Mouse (Mus musculus): ENCODE results near the gene Chil5.
"Not testable (repeated sequence)": the region's sequence is repeated elsewhere in the genome, so short reads cannot be mapped to it uniquely, and the experiment has no call there.

Gene Chil5

DNA sequence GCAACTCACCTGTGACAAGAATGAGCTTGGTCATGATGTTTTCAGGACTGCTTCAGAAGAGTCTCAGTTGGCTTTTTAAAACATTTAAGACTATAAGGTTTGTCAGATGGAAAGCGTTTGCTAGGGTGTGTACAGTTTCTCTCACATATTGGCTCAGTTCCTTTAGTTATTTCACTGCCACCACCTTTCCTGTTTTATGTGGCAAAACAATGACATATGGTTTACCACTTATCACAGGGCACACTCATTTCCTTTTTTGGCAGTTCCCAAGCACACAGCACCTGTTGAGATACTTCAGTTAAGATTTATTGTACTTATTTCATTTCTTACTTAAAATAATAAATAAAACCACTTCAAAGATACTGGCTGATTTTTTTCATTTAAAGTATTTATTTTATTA lies at the start of gene Chil5:
Gene Chil5, minus strand, starts transcription at position 34 of the 400 bp plus-strand sequence.
- in situ Hi-C loops (cut with MboI; ENCODE audit: low sequenced_read_pairs) = no loop called here

DNA sequence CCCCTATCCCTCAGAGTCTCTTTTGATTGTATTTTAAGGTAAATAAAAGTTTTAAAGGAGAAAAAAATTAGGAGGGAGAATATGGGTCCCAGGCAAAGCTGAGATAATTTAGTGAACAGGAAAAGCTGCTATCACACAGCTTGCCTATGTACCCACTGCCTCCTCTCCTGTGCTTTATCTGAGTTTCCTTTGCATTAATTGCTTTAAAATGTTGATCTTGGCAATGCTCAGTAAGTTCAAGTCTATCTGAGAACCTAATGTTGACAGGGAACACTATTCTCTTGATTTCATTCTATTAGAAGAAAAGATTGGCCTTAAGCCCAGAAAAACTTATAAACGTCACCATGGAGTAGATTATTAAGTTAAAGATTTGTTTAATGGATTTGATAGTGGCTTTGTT lies 42.2 kb upstream of the Chil5 start:
- in situ Hi-C loops (cut with MboI; ENCODE audit: low sequenced_read_pairs) = no loop called here

DNA sequence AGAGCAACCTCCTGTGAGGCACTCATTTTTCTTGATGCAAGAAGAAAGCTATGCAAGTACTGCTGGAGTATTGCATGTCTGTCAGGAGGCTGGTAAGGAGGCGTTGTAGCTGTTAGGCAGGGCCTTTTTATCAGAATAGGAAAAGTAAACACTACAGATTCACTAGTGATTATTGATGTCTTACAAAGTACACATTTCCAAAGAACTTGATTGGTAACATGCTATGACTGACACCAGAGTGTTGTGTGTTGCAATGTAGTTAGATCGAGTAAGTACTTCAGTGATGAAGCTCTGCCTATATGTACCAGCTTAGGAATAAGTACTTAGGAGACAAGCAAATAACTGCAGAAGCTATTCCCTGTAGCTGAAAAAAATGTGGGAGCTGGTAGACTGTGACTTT lies 38.4 kb upstream of the Chil5 start:
- in situ Hi-C loops (cut with MboI; ENCODE audit: low sequenced_read_pairs) = no loop called here

DNA sequence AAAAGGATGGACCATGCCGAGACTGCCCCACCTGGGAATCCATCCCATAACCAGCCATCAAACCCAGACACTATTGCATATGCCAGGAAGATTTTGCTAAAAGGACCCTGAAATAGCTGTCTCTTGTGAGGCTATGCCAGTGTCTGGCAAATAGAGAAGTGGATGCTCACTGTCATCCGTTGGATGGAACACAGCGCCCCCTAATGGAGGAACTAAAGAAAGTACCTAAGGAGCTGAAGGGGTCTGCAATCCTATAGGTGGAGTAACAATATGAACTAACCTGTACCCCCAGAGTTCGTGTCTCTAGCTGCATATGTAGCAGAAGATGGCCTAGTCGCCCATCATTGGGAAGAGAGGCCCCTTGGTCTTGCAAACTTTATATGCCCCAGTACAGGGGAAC lies 35.1 kb upstream of the Chil5 start:
- in situ Hi-C loops (cut with MboI; ENCODE audit: low sequenced_read_pairs) = not testable (repeated sequence)

DNA sequence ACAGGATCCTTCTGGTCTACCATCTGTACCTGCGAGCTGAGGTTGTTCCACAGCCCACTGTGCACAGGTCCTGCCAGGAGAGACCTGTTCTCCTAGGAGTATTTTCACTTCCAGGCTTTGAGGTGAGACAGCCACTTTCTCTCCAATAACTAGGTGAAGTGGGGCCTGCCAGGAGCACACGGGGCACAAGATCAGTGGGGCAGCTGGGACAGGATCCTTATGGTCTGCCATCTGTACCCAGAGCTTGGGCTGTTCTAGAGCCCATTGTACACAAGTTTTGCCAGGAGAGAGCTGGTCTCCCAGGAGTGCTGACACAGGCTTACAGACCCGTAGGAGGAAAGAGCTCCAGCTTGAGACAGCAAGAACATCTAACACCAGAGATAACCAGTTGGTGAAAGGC lies 25.4 kb upstream of the Chil5 start:
- in situ Hi-C loops (cut with MboI; ENCODE audit: low sequenced_read_pairs) = no loop called here

DNA sequence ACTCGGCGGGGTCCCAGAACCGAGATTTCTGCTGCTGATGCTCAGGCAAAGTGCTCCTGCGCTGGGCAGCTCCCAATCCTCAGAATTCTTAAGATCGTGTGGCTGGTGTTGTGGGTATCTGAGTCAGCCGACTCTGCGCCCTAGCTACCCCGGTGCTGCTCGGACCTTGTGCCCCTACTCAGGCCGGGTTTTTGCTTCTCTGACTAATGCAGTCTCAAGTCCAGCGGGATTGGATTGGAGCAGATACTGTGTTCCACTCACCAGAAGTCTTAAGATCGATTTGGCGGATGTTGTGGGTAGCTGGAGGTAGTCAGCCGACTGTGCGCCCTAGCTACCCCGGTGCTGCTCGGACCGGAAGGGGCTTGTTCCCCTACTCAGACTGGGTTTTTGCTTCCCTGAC lies 19.3 kb upstream of the Chil5 start:
- in situ Hi-C loops (cut with MboI; ENCODE audit: low sequenced_read_pairs) = no loop called here

DNA sequence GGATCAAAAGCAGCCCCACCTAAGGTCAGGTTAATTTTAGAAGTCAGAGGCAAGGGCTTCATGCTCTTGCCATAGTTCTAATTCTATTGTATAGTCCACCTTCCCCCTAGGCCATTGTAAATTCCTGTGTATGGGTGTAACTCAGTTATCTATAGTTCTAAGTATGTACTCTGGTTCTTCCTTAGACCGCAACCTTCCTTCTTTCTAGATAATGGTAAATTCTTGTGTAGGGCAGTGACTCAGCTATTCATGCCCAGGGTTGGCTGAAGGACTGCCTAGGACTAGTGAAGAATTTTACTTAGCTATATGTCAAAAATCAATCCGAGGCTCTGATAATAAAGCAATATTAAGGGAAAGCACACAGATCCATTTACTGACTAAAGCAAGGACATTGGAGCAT lies 7.7 kb upstream of the Chil5 start:
- in situ Hi-C loops (cut with MboI; ENCODE audit: low sequenced_read_pairs) = no loop called here

DNA sequence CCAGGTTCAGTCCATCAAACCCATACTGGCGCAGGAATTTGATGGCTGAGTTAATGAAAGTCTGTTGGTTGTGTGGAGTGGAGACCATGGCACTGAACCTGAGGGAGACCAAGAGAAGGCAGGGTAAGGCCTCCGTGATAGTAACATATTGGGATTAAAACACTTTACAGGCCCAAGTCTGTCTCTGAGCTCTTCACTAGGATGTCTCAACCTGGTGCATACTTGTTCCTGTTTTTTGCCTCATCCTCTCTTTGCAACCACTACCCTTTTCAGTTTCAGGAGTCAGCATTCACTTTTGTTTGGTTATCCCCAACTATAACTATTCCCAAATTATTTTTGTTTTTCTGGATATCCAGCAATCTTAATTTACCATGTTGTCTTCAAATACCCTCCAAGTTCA lies 8.5 kb downstream of the Chil5 start:
- in situ Hi-C loops (cut with MboI; ENCODE audit: low sequenced_read_pairs) = no loop called here

DNA sequence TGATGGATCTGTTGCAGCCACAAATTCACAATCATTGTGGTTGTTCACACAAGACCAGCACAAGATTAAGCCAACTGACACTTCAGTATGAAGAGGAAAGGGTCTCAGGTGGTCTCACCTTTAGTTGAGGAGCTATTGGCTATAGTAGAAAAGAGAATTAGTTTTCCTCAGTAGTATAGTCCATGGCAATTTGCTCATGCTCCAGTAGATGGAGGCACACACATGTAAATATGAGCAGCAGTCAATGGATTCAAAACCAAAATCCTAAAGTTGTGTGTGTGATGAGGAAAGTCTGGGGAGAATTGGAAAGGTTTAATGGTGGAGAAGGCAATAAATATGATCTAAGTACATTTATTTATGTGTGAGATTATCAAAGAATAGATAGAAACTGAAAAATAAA lies 10.8 kb downstream of the Chil5 start:
- in situ Hi-C loops (cut with MboI; ENCODE audit: low sequenced_read_pairs) = no loop called here

DNA sequence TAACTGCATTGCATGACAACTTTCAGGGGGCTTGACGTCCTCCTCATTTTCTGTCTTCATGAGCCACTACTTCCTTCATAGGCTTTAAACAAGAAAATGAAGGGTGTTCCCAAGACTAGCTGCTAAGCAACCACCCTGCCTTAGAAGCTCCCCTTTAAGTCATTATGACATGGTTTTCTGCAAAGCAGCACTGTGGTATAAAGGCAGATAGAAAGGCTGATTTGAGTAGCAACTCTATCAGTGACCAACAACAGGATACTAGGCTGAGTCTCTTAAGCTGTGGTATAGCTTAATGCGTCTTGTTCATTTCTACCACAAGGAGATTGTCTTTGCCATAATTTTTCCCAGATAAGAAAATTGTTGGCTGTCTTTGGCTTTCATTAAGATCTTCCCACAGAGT lies 18.1 kb downstream of the Chil5 start, which contains the start of gene Pifo:
Gene Pifo, minus strand, starts transcription at position 101 of the 400 bp plus-strand sequence.
- in situ Hi-C loops (cut with MboI; ENCODE audit: low sequenced_read_pairs) = no loop called here

DNA sequence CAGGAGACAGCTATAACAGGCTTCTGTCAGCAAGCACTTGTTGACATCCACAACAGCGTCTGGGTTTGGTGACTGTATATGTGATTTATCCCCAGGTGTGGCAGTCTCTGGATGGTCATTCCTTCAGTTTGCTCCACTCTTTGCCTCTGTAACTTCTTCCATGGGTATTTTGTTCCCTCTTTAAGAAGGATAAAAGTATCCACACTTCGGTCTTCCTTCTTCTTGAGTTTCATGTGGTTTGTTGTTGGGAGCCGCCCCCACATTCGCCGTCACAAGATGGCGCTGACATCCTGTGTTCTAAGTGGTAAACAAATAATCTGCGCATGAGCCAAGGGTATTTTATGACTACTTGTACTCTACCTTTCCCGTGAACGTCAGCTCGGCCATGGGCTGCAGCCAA lies 29.3 kb downstream of the Chil5 start:
- in situ Hi-C loops (cut with MboI; ENCODE audit: low sequenced_read_pairs) = not testable (repeated sequence)

DNA sequence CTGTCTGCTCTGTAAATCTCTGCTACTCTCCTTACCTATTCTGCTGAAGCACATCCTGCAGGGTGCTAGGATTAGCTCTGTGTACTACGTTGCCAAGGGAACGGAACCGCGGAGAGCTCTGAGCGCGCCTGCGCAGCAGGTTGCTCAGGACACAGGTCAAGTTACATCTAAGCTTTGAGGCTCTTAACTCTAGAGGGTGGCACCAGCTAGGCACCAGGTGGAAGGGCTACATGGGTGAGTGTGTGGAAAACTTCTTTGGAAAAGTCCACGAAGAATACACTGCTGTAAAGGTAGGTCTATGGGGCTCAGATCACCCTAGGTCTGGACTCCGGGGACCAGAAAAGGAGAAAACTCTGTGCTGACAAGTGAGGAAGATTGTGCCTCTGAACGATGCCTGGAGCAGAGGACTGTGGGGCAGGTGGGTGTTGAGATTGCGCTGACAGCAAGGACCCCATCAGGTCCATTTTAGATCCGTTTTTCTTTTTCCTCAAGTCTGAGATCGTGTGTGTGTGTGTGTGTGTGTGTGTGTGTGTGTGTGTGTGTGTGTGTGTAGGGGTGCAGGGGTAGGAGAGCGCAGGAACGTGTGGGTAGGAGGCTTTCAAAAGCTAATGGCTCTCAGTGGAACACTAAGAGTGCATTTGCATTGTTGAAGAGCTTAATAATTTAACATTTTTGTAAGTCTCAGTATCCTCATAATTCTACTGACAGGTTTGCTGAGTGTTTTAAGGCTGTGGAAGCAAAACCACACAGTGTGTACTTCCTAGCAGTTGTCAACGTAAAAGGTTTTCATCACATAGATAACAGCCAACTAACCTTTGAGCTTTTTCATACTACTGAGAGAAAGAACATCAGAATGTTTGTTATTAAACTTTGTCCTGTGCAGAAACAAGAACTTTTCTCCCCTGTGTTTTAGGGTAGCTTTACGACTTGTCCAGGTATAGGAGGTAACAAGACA lies 30.9 kb downstream of the Chil5 start:
- in situ Hi-C loops (cut with MboI; ENCODE audit: low sequenced_read_pairs) = no loop called here

DNA sequence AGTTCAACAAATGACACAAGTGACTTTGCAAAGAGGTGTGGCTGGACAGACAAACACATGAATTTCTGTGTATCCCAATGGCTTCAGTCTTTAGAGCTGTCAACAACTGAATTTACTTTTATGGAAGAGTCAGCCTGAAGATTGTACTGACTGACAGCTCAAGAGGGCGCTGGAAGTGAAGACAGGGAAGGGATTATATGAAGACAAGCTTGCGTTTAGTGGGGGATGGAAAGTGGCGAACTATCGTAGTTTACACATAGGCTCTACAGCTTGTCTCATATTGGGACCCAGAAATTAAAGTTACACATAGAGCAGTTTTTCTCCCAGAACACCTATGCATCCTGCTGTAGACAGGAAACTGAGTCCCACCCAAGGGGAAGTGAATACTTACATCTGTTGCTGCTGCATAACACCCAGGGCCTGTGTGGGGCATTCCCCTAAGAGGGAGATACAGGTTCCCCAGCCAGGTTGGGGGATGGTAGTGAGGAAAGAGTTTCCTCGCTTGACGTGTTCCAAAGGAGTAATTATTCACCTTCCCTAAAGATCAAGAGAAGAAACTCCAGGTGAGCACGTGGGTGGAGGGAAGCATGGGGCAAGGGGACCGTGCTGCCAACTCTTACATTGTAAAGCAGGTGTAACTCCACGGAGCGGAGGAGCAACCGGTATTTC lies 31.8 kb downstream of the Chil5 start:
- in situ Hi-C loops (cut with MboI; ENCODE audit: low sequenced_read_pairs) = no loop called here

DNA sequence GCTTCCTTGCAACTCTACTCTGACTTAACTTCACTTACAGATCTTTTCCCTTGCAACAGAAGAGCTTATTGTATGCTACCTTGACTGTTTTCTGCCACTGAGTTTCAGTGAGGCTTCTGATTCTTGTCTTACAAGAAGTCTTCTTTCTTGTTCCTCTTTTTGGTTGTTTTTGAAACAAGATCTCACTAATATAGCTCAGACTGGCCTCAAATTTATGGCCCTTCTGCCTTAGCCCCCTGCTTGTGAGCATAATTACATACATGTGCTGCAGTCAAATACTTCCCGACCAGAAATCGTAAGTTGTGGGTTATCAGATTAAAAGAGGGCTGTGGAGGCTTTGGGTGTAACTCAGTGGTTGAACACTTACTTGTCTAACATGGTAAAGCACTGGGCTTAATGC lies 37.9 kb downstream of the Chil5 start:
- in situ Hi-C loops (cut with MboI; ENCODE audit: low sequenced_read_pairs) = loop anchor here (10.0 kb wide), 1 partner anchor 450 kb away; no protein-coding TSS in a partner anchor

DNA sequence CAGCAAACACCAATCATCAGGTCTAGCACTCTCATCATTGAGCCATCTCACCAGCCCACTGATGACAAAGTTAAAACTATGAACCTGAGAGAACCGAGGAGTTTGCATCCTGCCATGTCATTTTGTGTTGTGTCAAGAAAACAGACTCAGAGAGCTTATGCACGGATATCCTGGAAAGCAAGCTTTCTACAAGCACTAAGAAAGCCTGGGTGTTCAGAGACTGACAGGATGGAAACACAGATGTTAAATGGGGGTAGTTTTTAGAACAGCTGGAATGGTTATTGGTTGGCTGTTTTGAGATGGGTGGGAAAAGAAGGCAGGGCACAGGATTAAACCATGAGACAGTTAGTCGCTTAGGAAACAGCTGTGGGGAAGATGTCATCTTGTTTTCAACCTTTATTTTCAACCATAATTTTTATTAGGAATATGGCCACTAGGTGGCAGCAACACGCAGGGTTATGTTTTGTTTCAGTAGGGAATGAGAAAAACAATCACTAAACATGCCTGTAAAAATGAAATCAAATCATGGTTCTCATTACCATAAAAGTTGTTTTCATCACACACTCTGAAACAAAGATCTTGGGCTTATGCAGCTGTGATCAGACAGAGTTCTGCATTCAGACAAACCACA lies 40.8 kb downstream of the Chil5 start:
- in situ Hi-C loops (cut with MboI; ENCODE audit: low sequenced_read_pairs) = loop anchor here (10.0 kb wide), 1 partner anchor 453 kb away; no protein-coding TSS in a partner anchor

DNA sequence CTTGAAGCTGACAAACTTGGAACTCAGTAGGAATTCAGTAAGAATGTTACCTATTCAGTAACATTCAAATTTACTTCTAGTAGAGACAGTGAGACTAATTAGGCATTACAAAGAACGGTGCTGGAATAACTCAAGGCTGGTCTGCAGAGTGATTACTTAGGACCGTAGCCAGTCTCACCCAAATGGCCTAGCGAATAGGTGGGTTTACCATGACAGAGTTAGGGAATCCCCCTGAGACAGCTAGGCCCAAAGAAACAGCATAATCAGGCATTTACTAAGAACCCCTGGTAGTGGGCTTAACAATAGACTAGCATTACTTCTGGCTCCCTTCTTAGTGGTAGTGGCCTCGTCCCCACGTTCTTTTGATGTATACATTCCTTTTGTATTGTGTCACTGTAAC lies 43.0 kb downstream of the Chil5 start:
- in situ Hi-C loops (cut with MboI; ENCODE audit: low sequenced_read_pairs) = loop anchor here (10.0 kb wide), 1 partner anchor 455 kb away; no protein-coding TSS in a partner anchor

DNA sequence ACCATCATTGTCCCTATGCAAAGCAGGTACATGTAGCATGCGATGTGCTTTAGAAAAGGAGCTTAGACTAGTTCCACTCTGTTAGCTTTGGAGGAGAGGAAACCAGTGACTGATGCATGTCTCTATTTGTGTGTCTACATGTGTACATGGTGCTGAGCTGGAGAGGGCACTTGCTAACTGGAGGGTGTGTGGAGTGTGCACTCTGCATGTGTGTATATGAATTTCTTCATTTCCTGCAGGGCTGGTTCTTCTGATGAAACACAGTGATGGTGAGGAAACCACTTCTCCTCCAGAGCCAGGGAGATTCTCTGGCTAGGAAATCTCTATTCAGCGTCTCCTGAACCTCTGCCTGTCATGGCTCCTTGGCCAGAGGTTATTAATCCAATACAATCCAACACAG lies 58.4 kb downstream of the Chil5 start:
- in situ Hi-C loops (cut with MboI; ENCODE audit: low sequenced_read_pairs) = no loop called here

DNA sequence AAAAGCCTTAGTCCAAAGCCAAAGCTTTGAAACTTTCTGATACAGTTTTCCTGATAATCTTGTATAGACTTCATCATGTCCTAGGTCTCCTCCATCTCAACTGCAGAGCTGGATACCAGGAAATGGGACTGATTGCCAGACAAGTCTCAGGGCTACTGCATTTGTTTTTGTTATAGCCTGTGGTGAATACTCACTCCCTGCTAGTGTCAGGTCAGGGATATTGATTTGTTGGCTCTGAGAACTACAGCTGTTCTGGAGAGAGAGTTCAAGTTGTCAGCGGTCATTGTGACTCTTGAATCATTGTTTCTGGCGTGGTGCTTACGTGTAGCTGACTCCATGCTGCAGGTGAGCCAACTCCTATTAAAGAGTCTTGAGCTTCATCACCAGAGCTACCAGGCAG lies 59.2 kb downstream of the Chil5 start, which contains the start of gene Ovgp1:
Gene Ovgp1, plus strand, starts transcription at position 301 of the 400 bp plus-strand sequence.
- in situ Hi-C loops (cut with MboI; ENCODE audit: low sequenced_read_pairs) = no loop called here

DNA sequence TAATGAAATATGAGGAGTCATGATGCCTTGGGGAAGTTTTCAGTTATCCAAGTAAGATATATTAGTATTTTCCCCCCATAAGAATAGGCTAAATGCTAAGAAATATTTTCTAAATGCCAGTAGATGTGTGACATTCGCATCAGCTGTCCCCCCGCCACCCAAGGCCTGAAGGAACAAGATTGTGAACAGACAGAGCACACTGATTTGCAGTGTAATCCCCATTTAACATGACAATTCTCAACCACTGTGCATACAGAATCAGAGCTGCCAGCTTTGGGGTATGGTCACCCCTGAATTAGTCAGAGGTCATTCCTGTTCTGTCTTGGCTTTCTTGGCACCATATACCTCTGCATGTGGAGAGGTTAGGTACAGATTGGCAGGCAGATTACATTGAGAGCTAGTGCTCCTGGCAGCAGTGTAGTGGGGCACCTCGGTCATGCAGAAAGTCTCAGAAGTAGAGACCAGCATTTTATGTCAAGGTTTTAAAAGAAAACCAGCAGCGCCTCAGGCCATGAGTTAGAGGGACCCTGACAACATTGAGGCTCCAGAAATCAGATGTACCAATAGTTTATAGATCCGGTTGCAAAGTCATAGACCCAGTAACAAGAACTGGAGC lies 60.7 kb downstream of the Chil5 start:
- in situ Hi-C loops (cut with MboI; ENCODE audit: low sequenced_read_pairs) = no loop called here
